Mouse (Mus musculus) heart, postnatal 0 days (tissue): ENCODE measurements around the gene Mef2d. TPM values are rescaled to one million over a fixed set of nuclear protein-coding genes. Genes with fewer than 3 reads are reported as not detected.

Source experiments
- ATAC-seq: fragments of 200-750 bp; cut with Nextera tagmentation; 2 replicates; pipeline ENCODE4 v1.8.0; 2017; ENCODE audit warnings: low read depth, moderate number of reproducible peaks, moderate library complexity; ENCODE audit not compliant: insufficient read depth
- DNase-seq: peaks from one replicate; pipeline ENCODE4 v3.0.0-alpha.2; 2016; ENCODE audit warnings: low spot score
- H3K27ac ChIP-seq: fragments of 300-500 bp; sonication (generic); 2 replicates; pipeline ENCODE4 v1.5.1; 2014; ENCODE audit warnings: low read depth, mild to moderate bottlenecking
- H3K27me3 ChIP-seq: fragments of 300-500 bp; sonication (generic); 2 replicates; pipeline ENCODE4 v1.6.1; 2014; ENCODE audit warnings: low read length, mixed read lengths; ENCODE audit not compliant: control insufficient read depth, insufficient read depth
- H3K36me3 ChIP-seq: fragments of 300-500 bp; sonication (generic); replicated peaks from 2 replicates; pipeline ENCODE4 v1.6.1; 2014; ENCODE audit warnings: low read length, mixed read lengths; ENCODE audit not compliant: control insufficient read depth, insufficient read depth
- H3K4me1 ChIP-seq: fragments of 300-500 bp; sonication (generic); 2 replicates; pipeline ENCODE4 v1.6.1; 2014; ENCODE audit warnings: antibody characterized with exemption; ENCODE audit not compliant: control insufficient read depth, insufficient read depth
- H3K4me2 ChIP-seq: fragments of 300-500 bp; sonication (generic); 2 replicates; pipeline ENCODE4 v1.6.1; 2014; ENCODE audit warnings: low read depth, mild to moderate bottlenecking, low read length, moderate library complexity
- H3K4me3 ChIP-seq: fragments of 300-500 bp; sonication (generic); 2 replicates; pipeline ENCODE4 v1.5.1; 2014; ENCODE audit warnings: low read depth, low read length
- H3K9ac ChIP-seq: fragments of 300-500 bp; sonication (generic); replicated peaks from 2 replicates; pipeline ENCODE4 v1.6.1; 2014; ENCODE audit warnings: low read depth, low read length, mixed read lengths
- H3K9me3 ChIP-seq: fragments of 300-500 bp; sonication (generic); replicated peaks from 2 replicates; pipeline ENCODE4 v1.6.1; 2016; ENCODE audit warnings: low read length; ENCODE audit not compliant: control insufficient read depth
- CTCF ChIP-seq: IDR thresholded peaks from 2 replicates; pipeline ENCODE4 v1.5.1; 2016; ENCODE audit warnings: antibody characterized with exemption, control low read depth, low read depth
- EP300 ChIP-seq: IDR thresholded peaks from 2 replicates; pipeline ENCODE4 v1.6.1; 2016; ENCODE audit warnings: antibody characterized with exemption, low read depth
- WGBS: fragments of 180-500 bp; shearing (Covaris S2); extraction: QIAGEN DNeasy Blood & Tissue Kit; methylation state at CpG from one replicate; pipeline ENCODE4 v1.1.7; 2014; 5-methylcytosine and 5-hydroxymethylcytosine counted together
- microRNA-seq: library from miRNA; unstranded; fragments of <30 nt; microRNA quantifications from one replicate; pipeline ENCODE4, GENCODE M21; 2016
- polyA plus RNA-seq: library from polyadenylated mRNA; unstranded; fragments of >200 nt; fragmentation: Nextera tagmentation; extraction: Ambion mirVana; gene quantifications from 2 replicates; pipeline ENCODE4 v1.2.1, GENCODE M21; 2015
- total RNA-seq: library from RNA; depleted of rRNA; stranded (reverse); fragments of >200 nt; gene quantifications from 2 replicates; pipeline ENCODE4 v1.2.3, GENCODE M21; 2014; ENCODE audit warnings: low replicate concordance; rRNA removed

Mef2d gene
- total and polyA plus RNA-seq, 2 experiments from 2014 or later = 30.0 to 70.8 TPM

DNA sequence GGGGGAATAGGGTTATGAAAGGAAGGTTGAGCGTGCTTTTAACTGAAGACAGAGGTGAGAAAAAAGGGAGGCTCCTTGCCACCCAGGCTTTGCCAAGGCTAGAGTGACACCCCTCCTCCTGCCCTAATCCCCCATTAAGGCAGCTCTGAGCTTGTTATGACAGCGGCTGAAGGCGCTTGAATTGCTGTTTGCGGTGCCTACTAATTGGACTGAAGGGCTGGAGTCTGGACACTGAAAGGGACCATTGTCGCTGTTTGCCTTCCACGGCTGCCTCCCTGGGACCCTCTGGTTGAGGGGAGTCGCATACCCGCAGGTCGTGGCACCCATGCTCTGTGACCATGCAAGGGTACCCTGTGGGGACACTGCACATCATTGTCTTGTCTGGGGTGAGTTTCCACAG lies 77.8 kb downstream of the Mef2d start:
- ATAC-seq (no peak), DNase-seq (no peak)
- Histone ChIP-seq H3K9ac (no peak overlapping the region), H3K9me3 (no peaks in the 10 kb centered on the region), H3K27me3 (peaks cover 86% of the 10 kb centered on the region), H3K27ac (no peak overlapping the region), H3K4me1 (peaks cover 9% of the 10 kb centered on the region), H3K4me3 (no peak overlapping the region), H3K4me2 (no peak overlapping the region), H3K36me3 (no peaks in the 10 kb centered on the region)
- WGBS = 18% methylated on average over 9 of the region's 9 CpGs
- TF ChIP-seq CTCF (no peak), EP300 (no peak)

DNA sequence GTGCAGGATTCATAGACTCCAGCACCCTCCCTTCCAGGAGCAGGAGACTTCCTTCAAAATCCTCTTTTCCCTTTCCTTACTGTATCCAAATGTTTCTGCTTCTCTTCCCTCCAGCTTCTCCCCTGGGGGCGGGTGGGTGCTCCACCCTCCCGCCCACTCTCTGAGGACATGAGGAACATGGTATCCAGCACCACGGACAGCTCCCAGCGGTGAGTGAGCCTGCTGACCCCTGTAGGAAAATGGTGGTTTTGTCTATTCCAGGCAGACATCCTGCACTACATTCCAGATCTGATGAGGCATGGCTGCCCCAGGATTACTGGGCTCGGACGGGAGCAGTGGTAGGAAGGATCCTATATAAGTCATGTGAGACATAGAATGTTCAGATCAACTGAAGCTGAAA lies 78.7 kb downstream of the Mef2d start:
- H3K4me1 ChIP-seq = 0 out of 2 replicates have a peak, but pooled peaks cover under 1% of the 10 kb centered on the region
- no peak overlapping the region for H3K9ac ChIP-seq
- no peaks in the 10 kb centered on the region for H3K9me3 ChIP-seq
- H3K27me3 ChIP-seq = peaks cover 86% of the 10 kb centered on the region
- no peak overlapping the region for H3K4me3 ChIP-seq
- no peaks in the 10 kb centered on the region for H3K36me3 ChIP-seq
- no peak overlapping the region for H3K4me2 ChIP-seq
- DNase-seq (peak; percentile 68), ATAC-seq (peak; percentile 69; the same call in 1 of the 2 replicates)
- no peak overlapping the region for H3K27ac ChIP-seq
- WGBS = under 1% methylated on average over 6 of the region's 6 CpGs
- peak; percentile 48 for TF ChIP-seq CTCF
- no peak for TF ChIP-seq EP300

Small RNA genes lying within 50 kb of the gene (microRNA-seq; reads per million reads assigned to microRNA genes)
- gene Gm25641 (not detected), gene Mir3093 (not detected), gene Mir9-1 (not detected)

Other genes with a start within 250 kb of the Mef2d start
- 62.1 and 79.7 TPM in 2 replicates for gene Hdgf, start 236.1 kb upstream of the Mef2d start, total RNA-seq
- 81.0 and 83.8 TPM in 2 replicates for gene Hdgf, start 236.1 kb upstream of the Mef2d start, polyA plus RNA-seq
- 53.9 and 57.1 TPM in 2 replicates for gene Mrpl24, start 222.9 kb upstream of the Mef2d start, total RNA-seq
- gene Mrpl24, start 222.9 kb upstream of the Mef2d start, polyA plus RNA-seq = 62.3 and 67.2 TPM in 2 replicates
- 8.2 and 24.0 TPM in 2 replicates for gene Isg20l2, start 212.1 kb upstream of the Mef2d start, total RNA-seq
- 14.2 and 16.2 TPM in 2 replicates for gene Isg20l2, start 212.1 kb upstream of the Mef2d start, polyA plus RNA-seq
- gene Rrnad1, start 211.7 kb upstream of the Mef2d start, total RNA-seq = 14.5 and 56.8 TPM in 2 replicates
- 7.9 and 8.0 TPM in 2 replicates for gene Rrnad1, start 211.7 kb upstream of the Mef2d start, polyA plus RNA-seq
- gene Crabp2, start 193.7 kb upstream of the Mef2d start, total RNA-seq = 0.53 TPM in 1 of 2 replicates, not detected in the other
- gene Crabp2, start 193.7 kb upstream of the Mef2d start, polyA plus RNA-seq = 0.37 and 0.62 TPM in 2 replicates
- 17.2 and 35.7 TPM in 2 replicates for gene Nes, start 171.3 kb upstream of the Mef2d start, total RNA-seq
- gene Nes, start 171.3 kb upstream of the Mef2d start, polyA plus RNA-seq = 9.1 and 9.9 TPM in 2 replicates
- gene Bcan, start 142.1 kb upstream of the Mef2d start, total RNA-seq = not detected in 2 replicates
- gene Bcan, start 142.1 kb upstream of the Mef2d start, polyA plus RNA-seq = 0.04 TPM in 1 of 2 replicates, not detected in the other
- not detected in 2 replicates for gene Hapln2, start 114.8 kb upstream of the Mef2d start, total RNA-seq
- gene Hapln2, start 114.8 kb upstream of the Mef2d start, polyA plus RNA-seq = 0.10 and 0.15 TPM in 2 replicates
- 1.2 and 3.4 TPM in 2 replicates for gene Gpatch4, start 99.3 kb upstream of the Mef2d start, total RNA-seq
- gene Gpatch4, start 99.3 kb upstream of the Mef2d start, polyA plus RNA-seq = 10.9 and 11.6 TPM in 2 replicates
- gene Naxe, start 83.9 kb upstream of the Mef2d start, total RNA-seq = 119 and 133 TPM in 2 replicates
- 151 and 159 TPM in 2 replicates for gene Naxe, start 83.9 kb upstream of the Mef2d start, polyA plus RNA-seq
- not detected in 2 replicates for gene Ttc24, start 64.1 kb upstream of the Mef2d start, total RNA-seq
- gene Ttc24, start 64.1 kb upstream of the Mef2d start, polyA plus RNA-seq = not detected in 2 replicates
- gene Iqgap3, start 60.4 kb upstream of the Mef2d start, total RNA-seq = 35.3 and 68.3 TPM in 2 replicates
- gene Iqgap3, start 60.4 kb upstream of the Mef2d start, polyA plus RNA-seq = 5.4 and 6.8 TPM in 2 replicates
- 0.19 TPM in 1 of 2 replicates, not detected in the other for gene Rhbg, start 112.3 kb downstream of the Mef2d start, total RNA-seq
- not detected in 2 replicates for gene Rhbg, start 112.3 kb downstream of the Mef2d start, polyA plus RNA-seq
- not detected in 2 replicates for gene Gm38392, start 144.8 kb downstream of the Mef2d start, total RNA-seq
- 0.16 TPM in 1 of 2 replicates, not detected in the other for gene Gm38392, start 144.8 kb downstream of the Mef2d start, polyA plus RNA-seq
- 21.5 and 30.3 TPM in 2 replicates for gene Tsacc, start 154.6 kb downstream of the Mef2d start, total RNA-seq
- 14.3 and 16.7 TPM in 2 replicates for gene Tsacc, start 154.6 kb downstream of the Mef2d start, polyA plus RNA-seq
- gene Cct3, start 154.7 kb downstream of the Mef2d start, total RNA-seq = 187 and 208 TPM in 2 replicates
- gene Cct3, start 154.7 kb downstream of the Mef2d start, polyA plus RNA-seq = 254 and 256 TPM in 2 replicates
- gene Glmp, start 182.7 kb downstream of the Mef2d start, total RNA-seq = 75.1 and 156 TPM in 2 replicates
- 129 and 143 TPM in 2 replicates for gene Glmp, start 182.7 kb downstream of the Mef2d start, polyA plus RNA-seq
- 0.27 and 3.7 TPM in 2 replicates for gene Tmem79, start 193.8 kb downstream of the Mef2d start, total RNA-seq
- 1.3 and 1.6 TPM in 2 replicates for gene Tmem79, start 193.8 kb downstream of the Mef2d start, polyA plus RNA-seq
- gene Smg5, start 193.9 kb downstream of the Mef2d start, total RNA-seq = 54.3 and 60.8 TPM in 2 replicates
- 25.1 TPM in 2 replicates for gene Smg5, start 193.9 kb downstream of the Mef2d start, polyA plus RNA-seq
- gene Paqr6, start 222.2 kb downstream of the Mef2d start, total RNA-seq = not detected in 2 replicates
- 1.2 and 1.7 TPM in 2 replicates for gene Paqr6, start 222.2 kb downstream of the Mef2d start, polyA plus RNA-seq
- not detected in 2 replicates for gene Bglap3, start 230.4 kb downstream of the Mef2d start, total RNA-seq
- gene Bglap3, start 230.4 kb downstream of the Mef2d start, polyA plus RNA-seq = not detected in 2 replicates
- gene Bglap2, start 236.3 kb downstream of the Mef2d start, total RNA-seq = not detected in 2 replicates
- not detected in 2 replicates for gene Bglap2, start 236.3 kb downstream of the Mef2d start, polyA plus RNA-seq
- not detected in 2 replicates for gene Bglap, start 242.1 kb downstream of the Mef2d start, total RNA-seq
- gene Bglap, start 242.1 kb downstream of the Mef2d start, polyA plus RNA-seq = not detected in 2 replicates